Comparison of ENCODE assay signal across 11 mouse cellular contexts in genomic region chr15:101235728-101236327, GRCm38 (mm10). TPM values are rescaled to one million over a fixed set of nuclear protein-coding genes. Genes with fewer than 3 reads are reported as not detected.
A peak's percentile ranks its signal among the peaks of the same experiment; 100 is the strongest.
DNase-seq lines count a peak whose midpoint lies in the region; TF ChIP-seq lines count a peak whose summit lies in the region.
"Had no signal": no experiment of that assay in that cellular context is flagged by ENCODE, and none has a peak within 500 bp of the region (broad histone marks: within the 10 kb centered on the region; RNA-seq: fewer than 3 reads in every experiment).

No protein-coding gene starts in this region.

- 0 out of 2 replicates have a peak, but pooled peaks cover under 1% of the 10 kb centered on the region for H3K4me1 ChIP-seq in kidney, adult 2 months (ENCODE audit: control insufficient read depth, insufficient read depth, low read length)

- intact Hi-C loops in left cerebral cortex, adult 2 months (cut with DNase I) = loop anchor here (1.0 kb wide), 1 partner anchor 12 kb away; the partner anchor contains the start of gene Grasp
- intact Hi-C loops in gastrocnemius, postnatal 14 days (cut with DNase I; ENCODE audit: low total_unique reads) = no loop called here

- H3K36me3 ChIP-seq in kidney, adult 2 months (ENCODE audit: control insufficient read depth, insufficient read depth, low read length) = no peaks in the 10 kb centered on the region

- H3K27me3 ChIP-seq in kidney, adult 2 months (replicated peaks; ENCODE audit: control insufficient read depth, insufficient read depth, low read length) = no peaks in the 10 kb centered on the region

- no peak for TF ChIP-seq CTCF in kidney, adult 2 months (conservative IDR thresholded peaks at IDR 0.05; ENCODE audit: insufficient read depth, insufficient read length, low read depth, low read length)
- no peak for TF ChIP-seq CTCF in left cerebral cortex, adult 2 months (IDR thresholded peaks at IDR 0.05)

- no peak overlapping the region for H3K27ac ChIP-seq in kidney, adult 2 months (ENCODE audit: insufficient read depth, low read depth, low read length)
- peak overlapping the region; percentile 96 for H3K27ac ChIP-seq in left cerebral cortex, adult 2 months

- no peak for TF ChIP-seq POLR2A in kidney, adult 2 months (IDR thresholded peaks at IDR 0.05; ENCODE audit: low read depth, low read length)

- peak; percentile 31 for DNase-seq in kidney, adult 2 months
- DNase-seq in kidney, adult 18-20 months = no peak
- peak; percentile 54 for DNase-seq in thymus, postnatal 25 days
- no peak for DNase-seq in thymus, postnatal 14 days
- DNase-seq in left cerebral cortex, adult 2 months (ENCODE audit: extremely low spot score in 1 of 2, low spot score in 2 of 2) = peak; percentile 72 to 75
- DNase-seq in testis, postnatal 10 days (ENCODE audit: low spot score) = no peak
- DNase-seq in gastrocnemius, postnatal 14 days = no peak
- DNase-seq in spleen, adult 12 weeks (ENCODE audit: low spot score) = no peak
- DNase-seq: cerebellum, adult 8-10 months; gastrocnemius, postnatal 36 days had no signal

- H3K4me3 ChIP-seq in kidney, adult 2 months (ENCODE audit: insufficient read depth, low read depth, low read length) = no peak overlapping the region
- peak overlapping the region; percentile 19; the same call in 1 of the 2 replicates for H3K4me3 ChIP-seq in left cerebral cortex, adult 2 months

- 21% methylated on average over 12 of the region's 12 CpGs for WGBS in kidney, adult 2 months

RNA-seq across cellular contexts. Expression of gene Grasp, which starts 11.8 kb away (rescaled TPM):
- 6.2 and 7.0 TPM in 2 replicates for polyA plus RNA-seq in kidney, adult 2 months (2012; rRNA removed)
- total RNA-seq in left cerebral cortex, adult 2 months (2021) = 100 to 1,000 TPM in 1 of 2 experiments, 10 to 100 TPM in 1; 89.7 to 107 TPM
- 1 to 10 TPM; 8.3 to 9.4 TPM for total RNA-seq in gastrocnemius, postnatal 14 days (2021)

RNA-seq across cellular contexts. Expression of gene Nr4a1, which starts 18.2 kb away (rescaled TPM):
- 4.9 and 5.7 TPM in 2 replicates for polyA plus RNA-seq in kidney, adult 2 months (2012; rRNA removed)
- total RNA-seq in left cerebral cortex, adult 2 months (2021) = 100 to 1,000 TPM; 155 to 210 TPM
- 10 to 100 TPM; 30.5 to 49.0 TPM for total RNA-seq in gastrocnemius, postnatal 14 days (2021)

RNA-seq across cellular contexts. Expression of gene Atg101, which starts 48.2 kb away (rescaled TPM):
- polyA plus RNA-seq in kidney, adult 2 months (2012; rRNA removed) = 46.1 and 48.7 TPM in 2 replicates
- total RNA-seq in left cerebral cortex, adult 2 months (2021) = 10 to 100 TPM; 41.9 to 44.5 TPM
- total RNA-seq in gastrocnemius, postnatal 14 days (2021) = 10 to 100 TPM; 27.7 to 35.0 TPM

RNA-seq across cellular contexts. Expression of gene 6030408B16Rik, which starts 57.2 kb away (rescaled TPM):
- 0.13 and 0.37 TPM in 2 replicates for polyA plus RNA-seq in kidney, adult 2 months (2012; rRNA removed)
- total RNA-seq in left cerebral cortex, adult 2 months (2021) = under 1 TPM; 0.30 to 0.41 TPM
- total RNA-seq in gastrocnemius, postnatal 14 days (2021) = under 1 TPM; 0.22 to 0.29 TPM
- total RNA-seq: liver, adult 2 months had no signal
- polyA plus RNA-seq: liver, adult 2 months had no signal

Comparison
In these comparisons a context has a peak if more than half of its experiments do, and no peak if none do; other contexts are left out.
1. DNase-seq: peak in kidney, adult 2 months (single experiment), thymus, postnatal 25 days (single experiment) and left cerebral cortex, adult 2 months (2 of 2); none in kidney, adult 18-20 months (single experiment), thymus, postnatal 14 days (single experiment), testis, postnatal 10 days (single experiment), gastrocnemius, postnatal 14 days (single experiment) and spleen, adult 12 weeks (single experiment).
2. RNA of gene Grasp, which starts 11.8 kb away (total RNA-seq): 89.7 to 107 TPM in left cerebral cortex, adult 2 months; 8.3 to 9.4 TPM in gastrocnemius, postnatal 14 days; every median in the first group is over 4 times any median in the second.